Mouse (Mus musculus): ENCODE data around the gene Lsm4.

DNA sequence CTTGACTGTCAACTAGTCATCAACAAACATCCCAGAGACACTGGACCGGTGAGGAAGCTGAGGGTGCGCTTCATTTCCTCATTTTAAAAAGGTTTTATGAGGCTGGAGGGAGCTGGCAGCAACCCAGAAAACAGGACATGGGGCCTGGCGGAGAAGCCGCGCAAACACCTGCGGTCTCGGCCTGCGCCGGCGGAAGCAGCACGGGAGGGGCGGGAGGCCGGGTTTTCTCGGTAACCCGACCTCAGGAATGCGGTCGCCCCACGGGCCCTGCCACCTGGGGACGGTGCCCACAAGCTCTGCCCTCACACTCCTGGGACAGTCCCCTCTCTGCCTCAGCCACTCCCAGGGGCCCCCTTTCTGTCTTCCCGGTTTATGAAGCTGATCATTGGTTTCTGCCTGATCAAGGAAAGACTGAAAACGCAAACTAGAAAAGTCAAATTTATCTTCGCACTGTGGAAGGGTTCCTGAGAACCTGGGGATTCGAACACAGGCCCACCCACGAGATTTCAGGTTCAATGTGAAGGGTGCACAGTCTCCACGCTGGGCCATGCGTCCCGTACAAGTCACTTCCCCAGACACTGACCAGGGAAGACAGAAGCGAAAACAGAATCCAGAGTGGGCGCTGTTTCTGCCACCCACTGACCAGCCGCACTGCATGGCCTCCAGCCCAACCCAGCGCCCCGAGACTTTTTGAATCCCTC, 22.4 kb downstream of the Lsm4 start:
- TF ChIP-seq POLR2A (IDR thresholded peaks at IDR 0.05; ENCODE audit: control insufficient read depth in 1 of 2, insufficient read depth in 1 of 2, low read depth in 1 of 2, low read length in 2 of 2, poor library complexity in 1 of 2) (peak; percentile 44 to 48; a peak in 2 of 4 replicates), CTCF (IDR thresholded peaks at IDR 0.05 in 2 of 3, conservative IDR thresholded peaks at IDR 0.05 in 1 of 3; ENCODE audit: control insufficient read depth in 1 of 3, insufficient read depth in 1 of 3, low read depth in 2 of 3, low read length in 3 of 3, poor library complexity in 1 of 3, severe bottlenecking in 1 of 3) (no peak), MYB (IDR thresholded peaks at IDR 0.05; ENCODE audit: low read depth, low read length) (no peak), SMC3 (IDR thresholded peaks at IDR 0.05; ENCODE audit: low read depth, low read length) (no peak), ZKSCAN1 (IDR thresholded peaks at IDR 0.05; ENCODE audit: low read depth, low read length) (no peak), ZC3H11A (IDR thresholded peaks at IDR 0.05; ENCODE audit: low read depth, low read length) (no peak), TBP (IDR thresholded peaks at IDR 0.05; ENCODE audit: low read depth, low read length) (no peak; the same call in 1 of the 2 replicates), CHD1 (IDR thresholded peaks at IDR 0.05; ENCODE audit: low read depth, low read length) (no peak), EP300 (IDR thresholded peaks at IDR 0.05; ENCODE audit: low read depth in 1 of 2, low read length in 2 of 2) (no peak), RCOR1 (IDR thresholded peaks at IDR 0.05; ENCODE audit: low read depth, low read length) (no peak), GABPA (IDR thresholded peaks at IDR 0.05; ENCODE audit: low read depth, low read length) (no peak)

Measured in MEL (cell line).